1 mouse cellular context compared by ENCODE assay signal in genomic region chr9:107520331-107520730, GRCm38 (mm10).
TF ChIP-seq lines count a peak whose summit lies in the region.

No protein-coding gene starts in this region.

TF ChIP-seq in MEL, 35 proteins besides CTCF, POLR2A, EP300 and RAD21:
- no peak for TF ChIP-seq MEF2A (IDR thresholded peaks at IDR 0.05; ENCODE audit: extremely low read depth, insufficient replicate concordance, low read depth, low read length, poor library complexity, severe bottlenecking)
- TF ChIP-seq BHLHE40 (IDR thresholded peaks at IDR 0.05; ENCODE audit: borderline replicate concordance, low read depth, low read length): no peak
- no peak for TF ChIP-seq ZC3H11A (IDR thresholded peaks at IDR 0.05; ENCODE audit: low read depth, low read length)
- no peak for TF ChIP-seq UBTF (IDR thresholded peaks at IDR 0.05; ENCODE audit: borderline replicate concordance, insufficient read depth, low read depth, low read length)
- no peak for TF ChIP-seq CHD2 (IDR thresholded peaks at IDR 0.05; ENCODE audit: low read length)
- no peak for TF ChIP-seq MAFK (IDR thresholded peaks at IDR 0.05; ENCODE audit: borderline replicate concordance, low read depth, low read length)
- TF ChIP-seq ELF1 (IDR thresholded peaks at IDR 0.05; ENCODE audit: low read depth, low read length): no peak
- TF ChIP-seq ZMIZ1 (IDR thresholded peaks at IDR 0.05; ENCODE audit: low read depth, low read length): no peak
- no peak for TF ChIP-seq TAL1 (IDR thresholded peaks at IDR 0.05; ENCODE audit: low read length)
- no peak for TF ChIP-seq ZNF384 (IDR thresholded peaks at IDR 0.05; ENCODE audit: low read depth, low read length)
- no peak for TF ChIP-seq MAX (IDR thresholded peaks at IDR 0.05; ENCODE audit: low read length)
- no peak for TF ChIP-seq HCFC1 (IDR thresholded peaks at IDR 0.05; ENCODE audit: low read depth, low read length)
TF ChIP-seq in MEL: peak in this region for 0.
